Mouse (Mus musculus) limb, embryonic 11.5 days (tissue): ENCODE results near the gene Mydgf. TPM values are rescaled to one million over a fixed set of nuclear protein-coding genes. Genes with fewer than 3 reads are reported as not detected.

Experiments used
- ATAC-seq: fragments of 200-750 bp; cut with Nextera tagmentation; 2 replicates; pipeline ENCODE4 v1.8.0; 2017; ENCODE audit warnings: low read depth; ENCODE audit not compliant: insufficient number of reproducible peaks, low FRiP score, low TSS enrichment
- DNase-seq: peaks from one replicate; pipeline ENCODE4 v3.0.0-alpha.2; 2015; ENCODE audit warnings: low spot score
- H3K27ac ChIP-seq: fragments of 300-500 bp; sonication (generic); replicated peaks from 2 replicates; pipeline ENCODE4 v1.5.1; 2014; ENCODE audit warnings: low read depth, mild to moderate bottlenecking, low read length
- H3K27me3 ChIP-seq: fragments of 300-500 bp; sonication (generic); 2 replicates; pipeline ENCODE4 v1.6.1; 2014; ENCODE audit warnings: mild to moderate bottlenecking, low read length, mixed read lengths; ENCODE audit not compliant: control insufficient read depth, insufficient read depth
- H3K36me3 ChIP-seq: fragments of 300-500 bp; sonication (generic); 2 replicates; pipeline ENCODE4 v1.6.1; 2014; ENCODE audit warnings: mild to moderate bottlenecking, low read length, moderate library complexity, mixed read lengths; ENCODE audit not compliant: control insufficient read depth, insufficient read depth
- H3K4me1 ChIP-seq: fragments of 300-500 bp; sonication (generic); 2 replicates; pipeline ENCODE4 v1.6.1; 2014; ENCODE audit warnings: low read length, mixed read lengths; ENCODE audit not compliant: control insufficient read depth, insufficient read depth
- H3K4me2 ChIP-seq: fragments of 300-500 bp; sonication (generic); 2 replicates; pipeline ENCODE4 v1.6.1; 2014; ENCODE audit warnings: low read depth, mild to moderate bottlenecking, moderate library complexity; ENCODE audit not compliant: severe bottlenecking
- H3K4me3 ChIP-seq: fragments of 300-500 bp; sonication (generic); 2 replicates; pipeline ENCODE4 v1.5.1; 2014; ENCODE audit warnings: low read depth, low read length
- H3K9ac ChIP-seq: fragments of 300-500 bp; sonication (generic); 2 replicates; pipeline ENCODE4 v1.6.1; 2014; ENCODE audit warnings: mild to moderate bottlenecking, low read length
- H3K9me3 ChIP-seq: fragments of 300-500 bp; sonication (generic); 2 replicates; pipeline ENCODE4 v1.6.1; 2016; ENCODE audit warnings: low read length; ENCODE audit not compliant: control insufficient read depth
- WGBS: fragments of 180-500 bp; shearing (Covaris S2); extraction: QIAGEN DNeasy Blood & Tissue Kit; methylation state at CpG from one replicate; pipeline ENCODE4 v1.1.7; 2014; 5-methylcytosine and 5-hydroxymethylcytosine counted together
- polyA plus RNA-seq: library from polyadenylated mRNA; unstranded; fragments of >200 nt; fragmentation: Nextera tagmentation; extraction: Ambion mirVana; gene quantifications from 2 replicates; pipeline ENCODE4 v1.2.1, GENCODE M21; 2014

The Mydgf gene
- polyA plus RNA-seq = 65.6 and 65.9 TPM in 2 replicates

- H3K9ac ChIP-seq = peak within 1 kb of the TSS; percentile 70
- H3K36me3 ChIP-seq = peaks cover 11% of the 10 kb centered on the region; the same call in 1 of the 2 replicates
- no peaks in the 10 kb centered on the region for H3K9me3 ChIP-seq
- ATAC-seq (peak; percentile 85), DNase-seq (peak; percentile 97)
- no peaks in the 10 kb centered on the region for H3K27me3 ChIP-seq
- peak within 1 kb of the TSS; percentile 85 for H3K4me3 ChIP-seq
- H3K27ac ChIP-seq = no peak within 1 kb of the TSS
- under 1% methylated on average over 47 of the region's 47 CpGs for WGBS
- H3K4me1 ChIP-seq = peaks cover 9% of the 10 kb centered on the region
- H3K4me2 ChIP-seq = peak within 1 kb of the TSS; percentile 78
These were observed at the start of gene Mydgf for GRCm38 (mm10) chr17:56183658-56184103. Mydgf (minus strand) TSS chr17:56183920.

- Histone ChIP-seq H3K27ac (no peak overlapping the region), H3K9me3 (no peaks in the 10 kb centered on the region), H3K36me3 (no peaks in the 10 kb centered on the region), H3K4me3 (no peak overlapping the region), H3K4me1 (peaks cover 3% of the 10 kb centered on the region), H3K27me3 (no peaks in the 10 kb centered on the region), H3K9ac (no peak overlapping the region), H3K4me2 (no peak overlapping the region)
- ATAC-seq = no peak
- no peak for DNase-seq
- 50% methylated on average over 8 of the region's 8 CpGs for WGBS
These were observed 49.7 kb upstream of the Mydgf start for GRCm38 (mm10) chr17:56233389-56233788.

- no peaks in the 10 kb centered on the region for H3K36me3 ChIP-seq
These were observed 46.2 kb upstream of the Mydgf start for GRCm38 (mm10) chr17:56229943-56230342.

GRCm38 (mm10) chr17:56226566-56226965 lies 42.8 kb upstream of the Mydgf start:
- no peak overlapping the region for H3K27ac ChIP-seq
- 69% methylated on average over 3 of the region's 3 CpGs for WGBS
- no peaks in the 10 kb centered on the region for H3K9me3 ChIP-seq
- no peaks in the 10 kb centered on the region for H3K4me1 ChIP-seq
- H3K9ac ChIP-seq = no peak overlapping the region
- H3K4me2 ChIP-seq = no peak overlapping the region
- no peak overlapping the region for H3K4me3 ChIP-seq
- H3K27me3 ChIP-seq = no peaks in the 10 kb centered on the region
- DNase-seq (no peak), ATAC-seq (no peak)
- no peaks in the 10 kb centered on the region for H3K36me3 ChIP-seq

More at GRCm38 (mm10) chr17:56229943-56230342, 46.2 kb upstream of the Mydgf start:
- ATAC-seq (no peak), DNase-seq (no peak)
- no peaks in the 10 kb centered on the region for H3K27me3 ChIP-seq
- H3K27ac ChIP-seq = no peak overlapping the region
- H3K9me3 ChIP-seq = no peaks in the 10 kb centered on the region
- no peak overlapping the region for H3K4me2 ChIP-seq
- peaks cover 3% of the 10 kb centered on the region for H3K4me1 ChIP-seq
- H3K9ac ChIP-seq = no peak overlapping the region
- 71% methylated on average over 10 of the region's 10 CpGs for WGBS
- no peak overlapping the region for H3K4me3 ChIP-seq

- H3K4me1 ChIP-seq = no peaks in the 10 kb centered on the region
- WGBS = 70% methylated on average over 1 of the region's 1 CpGs
- no peak overlapping the region for H3K4me2 ChIP-seq
- no peak for DNase-seq
- no peak overlapping the region for H3K9ac ChIP-seq
- H3K9me3 ChIP-seq = no peaks in the 10 kb centered on the region
- no peak for ATAC-seq
- H3K36me3 ChIP-seq = no peaks in the 10 kb centered on the region
- H3K4me3 ChIP-seq = no peak overlapping the region
- no peak overlapping the region for H3K27ac ChIP-seq
- H3K27me3 ChIP-seq = no peaks in the 10 kb centered on the region
These were observed 41.2 kb upstream of the Mydgf start for GRCm38 (mm10) chr17:56224916-56225315.

GRCm38 (mm10) chr17:56219805-56220204 lies 36.1 kb upstream of the Mydgf start:
- DNase-seq (no peak), ATAC-seq (no peak)
- Histone ChIP-seq H3K9me3 (no peaks in the 10 kb centered on the region), H3K4me3 (no peak overlapping the region), H3K36me3 (no peaks in the 10 kb centered on the region), H3K27ac (no peak overlapping the region), H3K4me1 (peaks cover 10% of the 10 kb centered on the region; the same call in 1 of the 2 replicates), H3K27me3 (no peaks in the 10 kb centered on the region), H3K4me2 (no peak overlapping the region), H3K9ac (no peak overlapping the region)
- 60% methylated on average over 3 of the region's 3 CpGs for WGBS

GRCm38 (mm10) chr17:56219251-56219650 lies 35.5 kb upstream of the Mydgf start:
- peaks cover 10% of the 10 kb centered on the region; the same call in 1 of the 2 replicates for H3K4me1 ChIP-seq
- H3K9ac ChIP-seq = peak overlapping the region; percentile 34; the same call in 1 of the 2 replicates
- ATAC-seq (no peak; the same call in 1 of the 2 replicates), DNase-seq (no peak)
- peak overlapping the region; percentile 76 for H3K27ac ChIP-seq
- no peaks in the 10 kb centered on the region for H3K9me3 ChIP-seq
- no peaks in the 10 kb centered on the region for H3K27me3 ChIP-seq
- H3K4me3 ChIP-seq = peak overlapping the region; percentile 76
- 43% methylated on average over 12 of the region's 12 CpGs for WGBS
- H3K36me3 ChIP-seq = no peaks in the 10 kb centered on the region
- peak overlapping the region; percentile 78 for H3K4me2 ChIP-seq

- WGBS = under 1% methylated on average over 75 of the region's 78 CpGs
These were observed 34.9 kb upstream of the Mydgf start, which contains the start of gene Dpp9 for GRCm38 (mm10) chr17:56218377-56219191. Dpp9 (minus strand) TSS chr17:56218905.

More at GRCm38 (mm10) chr17:56218377-56219191, 34.9 kb upstream of the Mydgf start, which contains the start of gene Dpp9:
- DNase-seq = peak; percentile 88
- H3K9ac ChIP-seq = peak within 1 kb of the TSS; percentile 81
- H3K4me3 ChIP-seq = peak within 1 kb of the TSS; percentile 76
- H3K36me3 ChIP-seq = no peaks in the 10 kb centered on the region
- peak within 1 kb of the TSS; percentile 76 for H3K27ac ChIP-seq
- no peaks in the 10 kb centered on the region for H3K9me3 ChIP-seq
- H3K27me3 ChIP-seq = no peaks in the 10 kb centered on the region
- ATAC-seq = peak; percentile 99
- peaks cover 10% of the 10 kb centered on the region; the same call in 1 of the 2 replicates for H3K4me1 ChIP-seq
- peak within 1 kb of the TSS; percentile 78 for H3K4me2 ChIP-seq
